Mouse (Mus musculus): Measurements from ENCODE around the gene Hspa4. TPM values are rescaled to one million over a fixed set of nuclear protein-coding genes. Genes with fewer than 3 reads are reported as not detected.

Gene Hspa4
- polyA plus RNA-seq, 1 experiment from 2014 or later = 86.5 TPM

DNA sequence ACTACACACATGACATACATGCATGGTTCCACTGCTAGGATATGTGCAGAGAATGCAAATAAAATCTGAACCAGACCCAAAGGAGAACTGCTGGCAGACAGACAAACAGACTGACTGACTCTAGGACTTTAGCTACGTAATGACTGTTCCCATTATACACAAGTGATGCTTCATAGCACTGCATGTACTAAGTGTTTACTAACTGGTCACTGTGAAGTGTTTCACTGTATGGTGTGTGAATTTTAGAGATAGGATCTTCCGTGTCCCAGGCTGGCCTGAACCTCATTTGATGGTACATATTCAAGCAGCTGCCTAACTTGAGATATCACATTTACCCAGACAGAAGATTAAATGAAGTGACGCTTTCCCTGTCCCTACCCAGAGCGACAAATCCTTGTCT is 21.8 kb downstream of the Hspa4 start:
- no peaks in the 10 kb centered on the region for H3K9me3 ChIP-seq (ENCODE audit: control insufficient read depth, low read length)
- H3K4me1 ChIP-seq (ENCODE audit: control insufficient read depth, insufficient read depth, low read length) = no peaks in the 10 kb centered on the region
- 90% methylated on average over 4 of the region's 4 CpGs for WGBS
- DNase-seq (ENCODE audit: low spot score) = no peak
- H3K27ac ChIP-seq (replicated peaks; ENCODE audit: low read depth, low read length) = no peak overlapping the region
- peaks cover 80% of the 10 kb centered on the region for H3K36me3 ChIP-seq (ENCODE audit: control insufficient read depth, insufficient read depth, low read length)
- H3K9ac ChIP-seq (ENCODE audit: low read depth, low read length) = no peak overlapping the region
- no peak overlapping the region for H3K4me3 ChIP-seq (ENCODE audit: low read depth, low read length)
- ATAC-seq (ENCODE audit: low read depth) = no peak
- H3K4me2 ChIP-seq (ENCODE audit: low read depth, low read length) = no peak overlapping the region
- no peaks in the 10 kb centered on the region for H3K27me3 ChIP-seq (replicated peaks; ENCODE audit: control insufficient read depth, insufficient read depth, low read length)

- H3K9me3 ChIP-seq (ENCODE audit: control insufficient read depth, low read length) = no peaks in the 10 kb centered on the region
- no peaks in the 10 kb centered on the region for H3K27me3 ChIP-seq (replicated peaks; ENCODE audit: control insufficient read depth, insufficient read depth, low read length)
- peaks cover 82% of the 10 kb centered on the region for H3K36me3 ChIP-seq (ENCODE audit: control insufficient read depth, insufficient read depth, low read length)
- no peaks in the 10 kb centered on the region for H3K4me1 ChIP-seq (ENCODE audit: control insufficient read depth, insufficient read depth, low read length)
- no peak overlapping the region for H3K4me3 ChIP-seq (ENCODE audit: low read depth, low read length)
- H3K27ac ChIP-seq (replicated peaks; ENCODE audit: low read depth, low read length) = no peak overlapping the region
- WGBS = 86% methylated on average over 3 of the region's 3 CpGs
- ATAC-seq (ENCODE audit: low read depth) = no peak
- DNase-seq (ENCODE audit: low spot score) = no peak
- no peak overlapping the region for H3K4me2 ChIP-seq (ENCODE audit: low read depth, low read length)
- no peak overlapping the region for H3K9ac ChIP-seq (ENCODE audit: low read depth, low read length)
These were observed 24.9 kb downstream of the Hspa4 start for GRCm38 (mm10) chr11:53275358-53275757.

DNA sequence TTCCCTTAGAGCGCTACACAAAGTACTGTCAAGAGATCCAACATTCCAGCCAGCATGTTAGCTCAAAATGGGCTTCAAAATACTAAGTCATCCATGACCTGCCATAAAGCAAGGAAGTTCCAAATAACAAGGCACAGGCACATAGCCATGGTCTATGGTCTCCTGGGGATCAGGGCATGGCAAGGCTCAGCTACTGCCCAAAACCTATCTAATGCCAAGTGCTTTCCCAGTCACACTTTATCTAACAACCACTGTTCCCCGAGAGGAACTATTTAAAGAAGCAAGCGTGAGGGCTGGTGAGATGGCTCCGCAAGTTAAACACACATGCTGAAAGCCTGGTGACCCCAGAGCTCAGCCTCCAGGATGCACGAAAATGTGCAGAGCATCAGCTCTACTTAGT is 26.9 kb downstream of the Hspa4 start:
- ATAC-seq (ENCODE audit: low read depth) (no peak), DNase-seq (ENCODE audit: low spot score) (no peak)
- H3K36me3 ChIP-seq (ENCODE audit: control insufficient read depth, insufficient read depth, low read length) = peaks cover 86% of the 10 kb centered on the region
- H3K27ac ChIP-seq (replicated peaks; ENCODE audit: low read depth, low read length) = no peak overlapping the region
- no peaks in the 10 kb centered on the region for H3K27me3 ChIP-seq (replicated peaks; ENCODE audit: control insufficient read depth, insufficient read depth, low read length)
- H3K4me1 ChIP-seq (ENCODE audit: control insufficient read depth, insufficient read depth, low read length) = no peaks in the 10 kb centered on the region
- H3K9ac ChIP-seq (ENCODE audit: low read depth, low read length) = no peak overlapping the region
- no peak overlapping the region for H3K4me3 ChIP-seq (ENCODE audit: low read depth, low read length)
- H3K4me2 ChIP-seq (ENCODE audit: low read depth, low read length) = no peak overlapping the region
- WGBS = 92% methylated on average over 5 of the region's 5 CpGs
- no peaks in the 10 kb centered on the region for H3K9me3 ChIP-seq (ENCODE audit: control insufficient read depth, low read length)

DNA sequence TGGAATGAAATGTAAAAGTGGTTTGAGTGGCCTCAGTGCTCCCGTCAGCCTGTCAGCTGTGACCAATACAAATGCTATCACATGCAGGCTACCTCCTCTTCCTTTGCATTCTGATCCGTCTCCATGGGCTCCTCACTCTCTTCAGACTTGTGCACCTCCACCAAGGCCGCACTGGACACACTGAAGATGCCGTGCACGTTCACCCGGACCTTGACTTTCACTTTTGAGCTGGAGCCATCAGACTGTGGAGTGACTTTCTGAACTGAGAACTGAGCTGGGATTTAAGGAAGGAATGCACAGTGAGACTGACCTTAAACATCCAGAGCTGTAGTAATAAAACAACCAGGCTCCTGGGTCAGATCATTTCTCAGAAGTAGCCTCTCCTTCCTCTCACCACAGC is 30.7 kb downstream of the Hspa4 start:
- H3K27me3 ChIP-seq (replicated peaks; ENCODE audit: control insufficient read depth, insufficient read depth, low read length) = no peaks in the 10 kb centered on the region
- H3K36me3 ChIP-seq (ENCODE audit: control insufficient read depth, insufficient read depth, low read length) = peaks cover 99% of the 10 kb centered on the region
- H3K27ac ChIP-seq (replicated peaks; ENCODE audit: low read depth, low read length) = no peak overlapping the region
- no peak overlapping the region for H3K4me2 ChIP-seq (ENCODE audit: low read depth, low read length)
- H3K4me3 ChIP-seq (ENCODE audit: low read depth, low read length) = no peak overlapping the region
- ATAC-seq (ENCODE audit: low read depth) = no peak
- H3K4me1 ChIP-seq (ENCODE audit: control insufficient read depth, insufficient read depth, low read length) = no peaks in the 10 kb centered on the region
- 90% methylated on average over 6 of the region's 6 CpGs for WGBS
- DNase-seq (ENCODE audit: low spot score) = no peak
- H3K9me3 ChIP-seq (ENCODE audit: control insufficient read depth, low read length) = no peaks in the 10 kb centered on the region
- no peak overlapping the region for H3K9ac ChIP-seq (ENCODE audit: low read depth, low read length)

GRCm38 (mm10) chr11:53260556-53260955 is 39.7 kb downstream of the Hspa4 start:
- Histone ChIP-seq H3K9me3 (ENCODE audit: control insufficient read depth, low read length) (no peaks in the 10 kb centered on the region), H3K27ac (replicated peaks; ENCODE audit: low read depth, low read length) (no peak overlapping the region), H3K36me3 (ENCODE audit: control insufficient read depth, insufficient read depth, low read length) (peaks cover 56% of the 10 kb centered on the region), H3K27me3 (replicated peaks; ENCODE audit: control insufficient read depth, insufficient read depth, low read length) (no peaks in the 10 kb centered on the region), H3K4me1 (ENCODE audit: control insufficient read depth, insufficient read depth, low read length) (no peaks in the 10 kb centered on the region), H3K9ac (ENCODE audit: low read depth, low read length) (no peak overlapping the region), H3K4me2 (ENCODE audit: low read depth, low read length) (no peak overlapping the region), H3K4me3 (ENCODE audit: low read depth, low read length) (no peak overlapping the region)
- 82% methylated on average over 5 of the region's 5 CpGs for WGBS
- DNase-seq (ENCODE audit: low spot score) (no peak), ATAC-seq (ENCODE audit: low read depth) (no peak)

GRCm38 (mm10) chr11:53260056-53260455 is 40.2 kb downstream of the Hspa4 start:
- Histone ChIP-seq H3K9me3 (ENCODE audit: control insufficient read depth, low read length) (no peaks in the 10 kb centered on the region), H3K4me3 (ENCODE audit: low read depth, low read length) (no peak overlapping the region), H3K27ac (replicated peaks; ENCODE audit: low read depth, low read length) (no peak overlapping the region), H3K9ac (ENCODE audit: low read depth, low read length) (no peak overlapping the region), H3K36me3 (ENCODE audit: control insufficient read depth, insufficient read depth, low read length) (peaks cover 51% of the 10 kb centered on the region), H3K4me2 (ENCODE audit: low read depth, low read length) (no peak overlapping the region), H3K27me3 (replicated peaks; ENCODE audit: control insufficient read depth, insufficient read depth, low read length) (no peaks in the 10 kb centered on the region), H3K4me1 (ENCODE audit: control insufficient read depth, insufficient read depth, low read length) (no peaks in the 10 kb centered on the region)
- ATAC-seq (ENCODE audit: low read depth) = no peak
- 78% methylated on average over 1 of the region's 1 CpGs for WGBS
- DNase-seq (ENCODE audit: low spot score) = no peak

DNA sequence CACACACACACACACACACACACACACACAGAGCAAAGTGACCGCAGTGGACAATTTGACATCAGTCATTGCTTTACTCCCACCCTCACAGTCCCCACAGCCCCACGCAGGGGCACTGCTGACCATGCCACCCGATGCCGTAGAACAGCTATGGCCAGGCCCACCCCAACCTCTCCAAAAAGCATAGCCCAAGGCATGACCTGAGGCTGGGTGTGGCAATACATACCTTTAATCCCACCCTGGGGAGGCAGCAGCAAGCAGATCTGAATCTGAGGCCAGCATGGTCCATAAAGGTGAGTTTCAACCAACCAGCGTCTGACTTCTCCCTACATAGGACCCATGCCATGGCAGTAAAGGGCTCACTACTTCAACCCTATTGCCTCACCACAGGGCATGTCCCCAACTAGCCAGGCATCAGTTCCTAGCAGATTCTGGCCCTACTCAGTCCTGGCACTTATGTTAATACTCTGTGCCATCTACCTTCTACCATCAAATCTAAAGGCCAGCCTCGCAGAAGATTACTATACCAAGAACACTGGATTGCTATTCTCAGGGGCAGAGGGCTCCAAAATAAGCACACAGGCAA is 41.1 kb downstream of the Hspa4 start:
- Histone ChIP-seq H3K4me3 (ENCODE audit: low read depth, low read length) (no peak overlapping the region), H3K9me3 (ENCODE audit: control insufficient read depth, low read length) (no peaks in the 10 kb centered on the region), H3K9ac (ENCODE audit: low read depth, low read length) (no peak overlapping the region), H3K36me3 (ENCODE audit: control insufficient read depth, insufficient read depth, low read length) (peaks cover 42% of the 10 kb centered on the region), H3K27ac (replicated peaks; ENCODE audit: low read depth, low read length) (no peak overlapping the region), H3K4me1 (ENCODE audit: control insufficient read depth, insufficient read depth, low read length) (no peaks in the 10 kb centered on the region), H3K4me2 (ENCODE audit: low read depth, low read length) (no peak overlapping the region), H3K27me3 (replicated peaks; ENCODE audit: control insufficient read depth, insufficient read depth, low read length) (no peaks in the 10 kb centered on the region)
- DNase-seq (ENCODE audit: low spot score) (no peak), ATAC-seq (ENCODE audit: low read depth) (no peak)
- WGBS = 79% methylated on average over 6 of the region's 6 CpGs

DNA sequence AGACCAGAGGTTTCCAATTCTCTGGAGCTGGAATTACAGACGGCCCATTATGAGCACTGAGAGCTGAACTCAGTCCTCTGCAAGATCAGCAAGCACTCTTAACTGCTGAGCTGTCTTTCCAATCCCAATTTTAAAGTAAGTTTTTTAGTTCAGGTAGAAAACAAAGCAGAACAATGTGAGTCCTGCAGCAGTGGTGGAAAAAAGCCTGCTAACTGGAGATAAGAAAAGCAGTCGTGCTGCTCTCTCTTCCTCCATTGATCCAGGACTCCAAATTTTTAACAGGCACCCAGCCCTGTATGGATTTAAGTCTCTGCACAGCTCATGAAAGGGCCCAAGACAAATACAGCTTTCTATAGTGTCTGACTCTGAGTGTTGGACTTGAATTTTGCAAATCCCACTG is 43.3 kb downstream of the Hspa4 start:
- no peak for DNase-seq (ENCODE audit: low spot score)
- H3K36me3 ChIP-seq (ENCODE audit: control insufficient read depth, insufficient read depth, low read length) = peaks cover 20% of the 10 kb centered on the region
- no peak for ATAC-seq (ENCODE audit: low read depth)
- H3K4me2 ChIP-seq (ENCODE audit: low read depth, low read length) = no peak overlapping the region
- H3K9me3 ChIP-seq (ENCODE audit: control insufficient read depth, low read length) = no peaks in the 10 kb centered on the region
- H3K4me3 ChIP-seq (ENCODE audit: low read depth, low read length) = no peak overlapping the region
- no peaks in the 10 kb centered on the region for H3K4me1 ChIP-seq (ENCODE audit: control insufficient read depth, insufficient read depth, low read length)
- no peaks in the 10 kb centered on the region for H3K27me3 ChIP-seq (replicated peaks; ENCODE audit: control insufficient read depth, insufficient read depth, low read length)
- no peak overlapping the region for H3K9ac ChIP-seq (ENCODE audit: low read depth, low read length)
- 62% methylated on average over 2 of the region's 2 CpGs for WGBS
- H3K27ac ChIP-seq (replicated peaks; ENCODE audit: low read depth, low read length) = no peak overlapping the region

DNA sequence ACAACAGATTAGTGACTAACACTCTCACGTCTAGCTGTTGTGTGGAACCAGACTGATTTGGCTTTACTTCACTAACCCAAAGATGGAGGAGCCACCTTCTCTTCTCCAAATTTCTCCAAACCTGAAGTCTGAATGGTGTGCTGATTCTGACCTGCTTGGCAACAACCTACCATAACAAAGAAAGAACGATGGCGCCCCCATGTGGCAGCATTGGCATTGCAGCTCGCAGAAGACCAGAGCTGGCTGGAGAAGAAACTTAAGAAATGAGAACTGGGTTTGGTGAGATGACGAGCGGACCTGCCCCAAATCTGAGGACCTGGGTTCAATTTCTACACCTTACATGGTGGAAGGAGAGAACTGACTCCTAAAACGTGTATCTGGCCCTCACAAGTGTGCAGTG is 45.3 kb downstream of the Hspa4 start:
- H3K4me3 ChIP-seq (ENCODE audit: low read depth, low read length) = no peak overlapping the region
- H3K9ac ChIP-seq (ENCODE audit: low read depth, low read length) = no peak overlapping the region
- peaks cover 2% of the 10 kb centered on the region; the same call in 1 of the 2 replicates for H3K36me3 ChIP-seq (ENCODE audit: control insufficient read depth, insufficient read depth, low read length)
- DNase-seq (ENCODE audit: low spot score) (peak; percentile 47), ATAC-seq (ENCODE audit: low read depth) (no peak)
- H3K27ac ChIP-seq (replicated peaks; ENCODE audit: low read depth, low read length) = no peak overlapping the region
- H3K27me3 ChIP-seq (replicated peaks; ENCODE audit: control insufficient read depth, insufficient read depth, low read length) = no peaks in the 10 kb centered on the region
- no peaks in the 10 kb centered on the region for H3K9me3 ChIP-seq (ENCODE audit: control insufficient read depth, low read length)
- no peak overlapping the region for H3K4me2 ChIP-seq (ENCODE audit: low read depth, low read length)
- WGBS = 41% methylated on average over 7 of the region's 7 CpGs
- no peaks in the 10 kb centered on the region for H3K4me1 ChIP-seq (ENCODE audit: control insufficient read depth, insufficient read depth, low read length)
